Mouse (Mus musculus): ENCODE measurements at regions not wholly inside any gene's neighbourhood (a gene's known extent, or its start where the extent isn't known, plus 50 kb on each side); places are given as distances from the start of the nearest gene placed in this dataset.

- no peak overlapping the region for H3K4me3 ChIP-seq (replicated peaks)
- H3K9me3 ChIP-seq: no peaks in the 10 kb centered on the region
- H3K36me3 ChIP-seq: no peaks in the 10 kb centered on the region
- no peaks in the 10 kb centered on the region for H3K27me3 ChIP-seq
- no peaks in the 10 kb centered on the region for H3K4me1 ChIP-seq (replicated peaks)
- no peak overlapping the region for H3K27ac ChIP-seq
- H3K4me2 ChIP-seq (replicated peaks): no peak overlapping the region
- no peak for ATAC-seq
- H3K9ac ChIP-seq (replicated peaks): no peak overlapping the region
- 85% methylated on average over 4 of the region's 4 CpGs for WGBS
Measured at GRCm38 (mm10) chr17:15140391-15140790, 99.1 kb upstream of the Gm3448 start.
